Mouse (Mus musculus): ENCODE data around the gene Prim2.
"Not testable (repeated sequence)": the region's sequence is repeated elsewhere in the genome, so short reads cannot be mapped to it uniquely, and the experiment has no call there.

Gene Prim2

GRCm38 (mm10) chr1:33649534-33650108 is 20.0 kb downstream of the Prim2 start:
- DNase-seq: no peak

- no peak for DNase-seq
Measured at GRCm38 (mm10) chr1:33649021-33649420, 20.6 kb downstream of the Prim2 start.

- DNase-seq: no peak
Measured at GRCm38 (mm10) chr1:33647661-33648060, 21.9 kb downstream of the Prim2 start.

GRCm38 (mm10) chr1:33647173-33647572 is 22.4 kb downstream of the Prim2 start:
- DNase-seq: no peak

GRCm38 (mm10) chr1:33645689-33646088 is 23.9 kb downstream of the Prim2 start:
- no peak for DNase-seq

- DNase-seq: no peak
Measured at GRCm38 (mm10) chr1:33641139-33641538, 28.5 kb downstream of the Prim2 start.

GRCm38 (mm10) chr1:33640089-33640488 is 29.5 kb downstream of the Prim2 start:
- DNase-seq: no peak

GRCm38 (mm10) chr1:33639234-33639633 is 30.4 kb downstream of the Prim2 start:
- no peak for DNase-seq

- no peak for DNase-seq
Measured at GRCm38 (mm10) chr1:33637827-33638226, 31.8 kb downstream of the Prim2 start.

GRCm38 (mm10) chr1:33636421-33637195 is 33.0 kb downstream of the Prim2 start:
- DNase-seq: no peak

GRCm38 (mm10) chr1:33631002-33631618 is 38.5 kb downstream of the Prim2 start:
- not testable (repeated sequence) for DNase-seq

GRCm38 (mm10) chr1:33627803-33628202 is 41.8 kb downstream of the Prim2 start:
- no peak for DNase-seq

- DNase-seq: no peak
Measured at GRCm38 (mm10) chr1:33627070-33627469, 42.5 kb downstream of the Prim2 start.

- DNase-seq: no peak
Measured at GRCm38 (mm10) chr1:33624900-33625299, 44.7 kb downstream of the Prim2 start.

GRCm38 (mm10) chr1:33624441-33624840 is 45.2 kb downstream of the Prim2 start:
- no peak for DNase-seq

GRCm38 (mm10) chr1:33621791-33622190 is 47.8 kb downstream of the Prim2 start:
- no peak for DNase-seq

GRCm38 (mm10) chr1:33620091-33620788 is 49.4 kb downstream of the Prim2 start:
- no peak for DNase-seq

GRCm38 (mm10) chr1:33616642-33617041 is 53.0 kb downstream of the Prim2 start:
- DNase-seq: not testable (repeated sequence)

- DNase-seq: no peak
Measured at GRCm38 (mm10) chr1:33612100-33612499, 57.5 kb downstream of the Prim2 start.

GRCm38 (mm10) chr1:33610026-33610721 is 59.4 kb downstream of the Prim2 start:
- DNase-seq: no peak

- DNase-seq: no peak
Measured at GRCm38 (mm10) chr1:33608133-33608532, 61.5 kb downstream of the Prim2 start.

- DNase-seq: no peak
Measured at GRCm38 (mm10) chr1:33604087-33604699, 65.4 kb downstream of the Prim2 start.

Measured in kidney, adult 8-10 months (tissue).